Mouse (Mus musculus): Measurements from ENCODE around the gene Proser3. TPM values are rescaled to one million over a fixed set of nuclear protein-coding genes. Genes with fewer than 3 reads are reported as not detected.

Proser3 gene
- polyA plus RNA-seq, 1 experiment = 3.8 TPM

DNA sequence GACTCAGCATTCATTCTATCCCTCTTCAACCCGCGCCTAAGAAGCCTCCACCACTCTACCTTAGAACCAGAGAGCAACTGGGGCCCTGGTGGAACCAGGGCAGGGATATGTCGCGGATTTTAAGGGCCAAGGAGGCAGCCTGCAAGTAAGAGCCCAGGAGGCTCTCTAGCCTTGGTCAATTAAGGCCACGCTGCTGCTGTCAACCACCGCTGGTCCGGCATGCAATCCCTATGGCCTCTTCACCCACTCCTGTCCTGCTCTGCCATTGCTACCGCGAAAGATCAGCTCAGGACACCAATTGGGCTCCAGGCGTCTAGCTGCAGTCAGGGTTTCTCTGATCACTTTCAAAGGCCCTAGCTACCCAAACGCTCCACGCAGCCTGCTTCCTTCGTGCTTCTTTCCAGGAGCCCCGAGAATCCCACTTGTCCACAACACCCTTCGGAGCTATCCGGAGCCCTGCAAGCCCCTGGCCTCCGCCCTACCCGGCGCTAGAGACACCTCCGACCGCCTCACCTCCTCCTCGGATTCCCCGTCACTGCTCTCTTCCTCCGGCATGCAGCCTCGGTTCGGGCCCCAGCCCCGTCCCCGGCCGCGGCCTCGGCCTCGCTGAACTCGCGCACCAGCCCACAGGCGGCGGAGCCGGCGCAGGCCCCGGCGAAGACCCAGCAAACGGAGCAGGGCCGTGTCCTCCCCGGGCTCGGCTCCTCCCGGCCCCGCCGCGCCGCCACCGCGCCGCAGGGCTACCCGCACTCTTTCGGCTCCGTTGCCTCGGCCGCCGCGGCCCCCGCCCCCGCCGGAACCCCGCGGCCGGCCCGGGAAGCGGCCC is 36.0 kb upstream of the Proser3 start:
- H3K27me3 ChIP-seq (ENCODE audit: control insufficient read depth, insufficient read depth, insufficient read length) = no peaks in the 10 kb centered on the region
- peak overlapping the region; percentile 87 for H3K4me2 ChIP-seq (ENCODE audit: low read depth)
- peaks cover 26% of the 10 kb centered on the region for H3K79me2 ChIP-seq (ENCODE audit: control insufficient read depth, insufficient read depth)
- TF ChIP-seq POLR2A (IDR thresholded peaks at IDR 0.05; ENCODE audit: insufficient read length, low read depth) (no peak), CEBPB (IDR thresholded peaks at IDR 0.05; ENCODE audit: insufficient read depth, poor library complexity, severe bottlenecking) (no peak)
- H3ac ChIP-seq (ENCODE audit: control insufficient read depth, insufficient read length) = peak overlapping the region; percentile 98
- peak overlapping the region; percentile 91 for H3K4me3 ChIP-seq
- no peaks in the 10 kb centered on the region for H3K36me3 ChIP-seq (ENCODE audit: control insufficient read depth, insufficient read depth)

GRCm38 (mm10) chr7:30586455-30587020 is 34.4 kb upstream of the Proser3 start:
- Histone ChIP-seq H3K79me2 (ENCODE audit: control insufficient read depth, insufficient read depth) (peaks cover 26% of the 10 kb centered on the region), H3K36me3 (ENCODE audit: control insufficient read depth, insufficient read depth) (peaks cover 9% of the 10 kb centered on the region), H3K27me3 (ENCODE audit: control insufficient read depth, insufficient read depth, insufficient read length) (no peaks in the 10 kb centered on the region), H3K4me3 (peak overlapping the region; percentile 91), H3ac (ENCODE audit: control insufficient read depth, insufficient read length) (no peak overlapping the region), H3K4me2 (ENCODE audit: low read depth) (peak overlapping the region; percentile 87)
- TF ChIP-seq POLR2AphosphoS2 (IDR thresholded peaks at IDR 0.05; ENCODE audit: insufficient read length, low read depth) (no peak), USF1 (IDR thresholded peaks at IDR 0.05; ENCODE audit: low read depth) (no peak), MAX (IDR thresholded peaks at IDR 0.05; ENCODE audit: low read depth) (no peak), MYOG (IDR thresholded peaks at IDR 0.05; ENCODE audit: control insufficient read depth in 1 of 3, insufficient read depth in 1 of 3, insufficient read length in 2 of 3, low read depth in 2 of 3) (no peak), SRF (IDR thresholded peaks at IDR 0.05; ENCODE audit: control insufficient read depth, insufficient read length, low read depth) (no peak), E2F4 (IDR thresholded peaks at IDR 0.05; ENCODE audit: insufficient read depth) (no peak), TCF3 (IDR thresholded peaks at IDR 0.05; ENCODE audit: insufficient read length, low read depth) (no peak), REST (IDR thresholded peaks at IDR 0.05; ENCODE audit: insufficient read depth, insufficient read length) (no peak), POLR2A (IDR thresholded peaks at IDR 0.05; ENCODE audit: insufficient read length, low read depth) (no peak), TCF12 (IDR thresholded peaks at IDR 0.05; ENCODE audit: insufficient read depth, poor library complexity, severe bottlenecking) (no peak), MYOD1 (IDR thresholded peaks at IDR 0.05; ENCODE audit: control insufficient read depth in 1 of 3, insufficient read length in 2 of 3, low read depth in 2 of 3) (no peak), CEBPB (IDR thresholded peaks at IDR 0.05; ENCODE audit: insufficient read depth, poor library complexity, severe bottlenecking) (no peak)

DNA sequence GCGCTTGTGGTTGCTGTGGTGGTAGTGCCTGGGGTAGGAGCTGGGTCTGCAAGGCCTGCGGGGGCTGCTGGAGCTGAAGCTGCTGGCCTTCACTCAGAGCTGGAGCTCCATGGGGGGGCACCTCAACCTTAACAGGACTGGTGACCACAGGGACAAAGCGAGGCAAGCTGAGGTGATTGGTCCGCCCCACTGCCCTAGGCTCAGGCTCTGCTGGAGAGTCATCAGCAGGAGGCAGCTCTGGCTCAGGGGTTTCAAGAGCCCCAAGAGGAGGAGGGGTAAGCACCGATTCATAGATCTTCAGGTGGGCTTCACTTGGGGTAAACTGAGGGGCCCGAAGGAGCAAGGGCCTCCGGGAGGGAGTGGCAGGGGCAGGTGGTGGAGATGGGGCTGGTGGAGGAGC is 33.1 kb upstream of the Proser3 start:
- Histone ChIP-seq H3K79me2 (ENCODE audit: control insufficient read depth, insufficient read depth) (peaks cover 26% of the 10 kb centered on the region), H3K27me3 (ENCODE audit: control insufficient read depth, insufficient read depth, insufficient read length) (no peaks in the 10 kb centered on the region), H3K4me2 (ENCODE audit: low read depth) (no peak overlapping the region), H3K4me3 (no peak overlapping the region), H3ac (ENCODE audit: control insufficient read depth, insufficient read length) (no peak overlapping the region), H3K36me3 (ENCODE audit: control insufficient read depth, insufficient read depth) (peaks cover 15% of the 10 kb centered on the region)
- TF ChIP-seq USF1 (IDR thresholded peaks at IDR 0.05; ENCODE audit: low read depth) (no peak), POLR2AphosphoS2 (IDR thresholded peaks at IDR 0.05; ENCODE audit: insufficient read length, low read depth) (peak; percentile 11), TCF12 (IDR thresholded peaks at IDR 0.05; ENCODE audit: insufficient read depth, poor library complexity, severe bottlenecking) (no peak)

DNA sequence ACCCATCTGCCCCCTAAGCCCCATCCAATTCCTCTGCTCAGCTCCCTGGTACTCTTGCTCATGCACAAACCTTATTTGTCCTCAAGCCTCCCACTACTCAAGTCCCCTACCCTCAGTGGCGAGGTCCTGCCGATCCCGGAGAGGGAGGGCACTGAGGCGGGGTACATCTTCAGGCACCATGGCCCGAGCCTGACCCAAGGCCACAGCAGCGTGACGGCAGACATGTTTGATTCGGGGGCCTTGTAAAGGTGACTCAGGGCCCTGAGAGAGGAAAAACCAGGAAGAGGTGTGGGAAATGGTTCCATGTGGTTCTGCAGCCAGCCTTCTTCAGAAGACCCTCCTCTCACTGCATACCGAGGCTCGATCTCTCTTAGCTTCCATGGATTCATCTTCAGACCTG is 32.2 kb upstream of the Proser3 start:
- Histone ChIP-seq H3K79me2 (ENCODE audit: control insufficient read depth, insufficient read depth) (peaks cover 26% of the 10 kb centered on the region), H3K36me3 (ENCODE audit: control insufficient read depth, insufficient read depth) (peaks cover 20% of the 10 kb centered on the region), H3K27me3 (ENCODE audit: control insufficient read depth, insufficient read depth, insufficient read length) (no peaks in the 10 kb centered on the region), H3ac (ENCODE audit: control insufficient read depth, insufficient read length) (no peak overlapping the region), H3K4me2 (ENCODE audit: low read depth) (no peak overlapping the region), H3K4me3 (no peak overlapping the region)
- TF ChIP-seq POLR2A (IDR thresholded peaks at IDR 0.05; ENCODE audit: insufficient read length, low read depth) (no peak), REST (IDR thresholded peaks at IDR 0.05; ENCODE audit: insufficient read depth, insufficient read length) (no peak), MYOG (IDR thresholded peaks at IDR 0.05; ENCODE audit: control insufficient read depth in 1 of 3, insufficient read depth in 1 of 3, insufficient read length in 2 of 3, low read depth in 2 of 3) (no peak), TCF12 (IDR thresholded peaks at IDR 0.05; ENCODE audit: insufficient read depth, poor library complexity, severe bottlenecking) (no peak), E2F4 (IDR thresholded peaks at IDR 0.05; ENCODE audit: insufficient read depth) (no peak), USF1 (IDR thresholded peaks at IDR 0.05; ENCODE audit: low read depth) (no peak), POLR2AphosphoS2 (IDR thresholded peaks at IDR 0.05; ENCODE audit: insufficient read length, low read depth) (no peak), MAX (IDR thresholded peaks at IDR 0.05; ENCODE audit: low read depth) (no peak), TCF3 (IDR thresholded peaks at IDR 0.05; ENCODE audit: insufficient read length, low read depth) (no peak), MYOD1 (IDR thresholded peaks at IDR 0.05; ENCODE audit: control insufficient read depth in 1 of 3, insufficient read length in 2 of 3, low read depth in 2 of 3) (no peak), CEBPB (IDR thresholded peaks at IDR 0.05; ENCODE audit: insufficient read depth, poor library complexity, severe bottlenecking) (no peak)

DNA sequence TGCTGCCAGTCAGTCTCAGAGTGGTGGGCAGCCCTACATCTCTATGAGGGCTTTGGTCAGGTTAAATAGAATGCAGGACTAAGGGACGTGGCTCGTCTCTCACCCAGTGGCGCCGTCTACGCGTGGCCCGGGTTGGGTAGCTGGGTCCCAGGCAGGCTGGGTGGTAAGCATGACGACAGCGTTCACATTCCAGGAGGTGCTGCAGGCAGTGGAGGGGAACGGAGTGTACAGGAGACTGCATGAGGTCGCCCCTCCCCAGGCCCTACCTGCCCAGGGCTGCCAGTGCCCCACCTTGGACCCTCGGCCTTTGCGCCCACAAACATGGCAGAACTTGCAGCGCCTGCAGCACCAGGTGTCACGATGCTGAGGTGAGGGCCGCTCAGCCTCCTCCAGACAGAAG is 29.4 kb upstream of the Proser3 start:
- H3K4me3 ChIP-seq = no peak overlapping the region
- H3K36me3 ChIP-seq (ENCODE audit: control insufficient read depth, insufficient read depth) = peaks cover 41% of the 10 kb centered on the region
- H3K27me3 ChIP-seq (ENCODE audit: control insufficient read depth, insufficient read depth, insufficient read length) = no peaks in the 10 kb centered on the region
- peaks cover 9% of the 10 kb centered on the region for H3K79me2 ChIP-seq (ENCODE audit: control insufficient read depth, insufficient read depth)
- H3ac ChIP-seq (ENCODE audit: control insufficient read depth, insufficient read length) = no peak overlapping the region
- no peak overlapping the region for H3K4me2 ChIP-seq (ENCODE audit: low read depth)
- no peak for TF ChIP-seq TCF3 (IDR thresholded peaks at IDR 0.05; ENCODE audit: insufficient read length, low read depth)
- TF ChIP-seq MAX (IDR thresholded peaks at IDR 0.05; ENCODE audit: low read depth) = no peak
- no peak for TF ChIP-seq POLR2A (IDR thresholded peaks at IDR 0.05; ENCODE audit: insufficient read length, low read depth)
- no peak for TF ChIP-seq POLR2AphosphoS2 (IDR thresholded peaks at IDR 0.05; ENCODE audit: insufficient read length, low read depth)
- TF ChIP-seq E2F4 (IDR thresholded peaks at IDR 0.05; ENCODE audit: insufficient read depth) = no peak
- TF ChIP-seq REST (IDR thresholded peaks at IDR 0.05; ENCODE audit: insufficient read depth, insufficient read length) = no peak
- no peak for TF ChIP-seq SRF (IDR thresholded peaks at IDR 0.05; ENCODE audit: control insufficient read depth, insufficient read length, low read depth)
- no peak for TF ChIP-seq TCF12 (IDR thresholded peaks at IDR 0.05; ENCODE audit: insufficient read depth, poor library complexity, severe bottlenecking)
- TF ChIP-seq CEBPB (IDR thresholded peaks at IDR 0.05; ENCODE audit: insufficient read depth, poor library complexity, severe bottlenecking) = no peak
- no peak for TF ChIP-seq USF1 (IDR thresholded peaks at IDR 0.05; ENCODE audit: low read depth)
- no peak for TF ChIP-seq MYOD1 (IDR thresholded peaks at IDR 0.05; ENCODE audit: control insufficient read depth in 1 of 3, insufficient read length in 2 of 3, low read depth in 2 of 3)
- TF ChIP-seq MYOG (IDR thresholded peaks at IDR 0.05; ENCODE audit: control insufficient read depth in 1 of 3, insufficient read depth in 1 of 3, insufficient read length in 2 of 3, low read depth in 2 of 3) = no peak

Data from myocyte (in vitro differentiated cells).